Mouse (Mus musculus): Measurements from ENCODE around the gene Als2.

Gene Als2

DNA sequence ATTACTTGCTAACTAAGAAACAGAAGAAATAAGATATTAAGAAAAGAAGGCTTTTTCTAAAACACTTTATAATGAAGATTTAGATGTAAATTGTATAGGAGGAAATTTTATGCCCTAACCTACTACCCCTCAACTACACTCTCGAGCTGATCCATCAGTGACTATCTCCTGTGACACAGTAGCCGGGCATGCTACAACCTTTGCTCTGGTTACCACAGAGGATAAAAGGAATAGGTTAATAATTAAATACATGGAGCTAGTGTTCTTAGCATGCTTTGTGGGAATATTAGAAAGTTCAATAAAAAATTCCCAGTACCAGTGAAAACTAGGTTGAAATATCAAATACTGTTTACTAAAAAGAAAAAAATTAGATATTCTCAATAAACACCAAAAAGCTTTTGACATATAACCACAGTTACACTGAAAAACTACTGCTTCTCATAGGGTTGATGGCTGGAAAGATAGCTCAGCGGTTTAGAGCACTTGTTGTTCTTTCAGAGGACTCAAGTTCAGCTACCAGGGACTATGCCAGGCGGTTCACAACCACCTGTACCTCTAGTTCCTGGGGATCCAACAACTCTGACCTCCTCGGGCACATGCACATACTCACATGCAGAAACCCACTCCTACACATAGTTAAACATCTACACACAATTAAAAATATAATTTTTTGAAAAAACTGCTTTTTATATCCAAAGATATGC, 24.8 kb downstream of the Als2 start:
- no peak for DNase-seq (ENCODE audit: extremely low read depth, insufficient read length, low spot score)

DNA sequence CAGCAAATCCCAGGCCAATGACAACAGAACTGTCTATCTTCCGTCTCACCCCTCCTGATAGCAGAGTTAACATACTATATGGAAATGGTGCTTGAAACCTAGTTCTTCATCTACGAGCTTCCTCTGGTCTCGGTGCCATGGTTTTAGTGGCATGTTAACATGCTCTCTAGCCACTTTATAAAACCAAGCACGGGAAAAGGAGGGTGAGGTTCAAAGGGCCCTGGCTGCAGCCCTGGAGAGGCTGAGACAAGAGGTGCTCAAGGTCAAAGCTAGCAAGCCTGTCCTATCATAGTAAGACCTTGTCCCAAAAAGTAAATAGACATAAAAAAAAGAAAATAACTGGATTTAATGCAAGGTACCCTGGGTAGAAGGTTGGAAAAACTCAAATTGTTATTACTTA, 25.4 kb downstream of the Als2 start:
- no peak for DNase-seq (ENCODE audit: extremely low read depth, insufficient read length, low spot score)

DNA sequence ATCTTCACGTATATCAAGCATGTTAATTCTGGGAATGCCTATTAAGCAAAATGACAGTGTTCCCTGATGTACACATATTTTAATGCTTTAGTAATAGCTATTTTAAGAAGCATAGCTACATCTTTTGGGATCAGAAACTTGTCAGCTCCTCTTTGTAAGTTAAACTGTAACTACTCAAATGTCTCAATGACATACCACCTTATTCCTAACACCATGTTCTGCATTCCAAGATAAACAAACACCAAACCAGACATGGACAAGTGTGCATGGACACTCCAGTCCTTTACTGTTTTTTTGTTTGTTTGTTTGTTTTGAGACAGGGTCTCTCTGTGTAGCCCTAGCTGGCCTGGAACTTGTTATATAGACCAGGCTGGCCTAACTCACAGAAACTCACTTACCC, 28.7 kb downstream of the Als2 start:
- DNase-seq (ENCODE audit: extremely low read depth, insufficient read length, low spot score) = no peak

DNA sequence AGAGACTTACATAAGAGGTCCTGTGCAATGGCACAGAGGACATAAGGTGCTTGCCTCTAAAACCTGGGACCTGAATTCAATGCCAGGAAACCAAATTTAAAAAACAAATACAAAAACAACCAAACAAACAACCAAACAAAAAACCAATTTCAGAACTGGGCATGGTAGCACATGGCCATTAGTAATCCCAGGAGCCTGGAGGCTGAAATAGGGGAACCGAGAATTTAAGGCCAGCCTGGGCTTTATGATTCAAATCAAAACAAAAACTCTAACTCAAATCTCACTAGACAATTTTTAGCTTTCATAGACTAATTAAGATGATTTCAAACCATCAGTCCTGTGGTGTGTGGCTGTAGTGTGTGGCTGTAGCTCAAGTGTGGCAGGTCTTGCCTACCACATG, 32.5 kb downstream of the Als2 start:
- no peak for DNase-seq (ENCODE audit: extremely low read depth, insufficient read length, low spot score)

DNA sequence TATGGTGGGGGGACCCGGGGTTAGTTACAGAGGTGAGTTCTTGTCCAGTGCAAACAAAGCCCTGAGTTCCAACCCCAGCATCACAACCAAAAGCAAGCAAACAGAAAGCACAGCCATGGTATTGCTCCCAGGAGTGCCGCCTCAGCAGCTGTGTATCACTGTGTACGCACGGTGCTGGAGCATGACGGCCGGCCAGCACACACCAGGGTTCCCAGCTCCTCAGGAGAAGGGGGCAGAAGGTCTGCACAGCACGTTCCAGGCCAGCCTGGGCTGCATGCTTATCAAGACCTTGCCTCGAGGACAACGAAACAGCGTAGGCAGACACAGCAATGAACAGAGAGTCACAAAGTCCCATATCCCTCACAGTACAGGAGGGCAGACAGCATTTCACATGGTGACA, 34.7 kb downstream of the Als2 start:
- DNase-seq (ENCODE audit: extremely low read depth, insufficient read length, low spot score) = no peak

DNA sequence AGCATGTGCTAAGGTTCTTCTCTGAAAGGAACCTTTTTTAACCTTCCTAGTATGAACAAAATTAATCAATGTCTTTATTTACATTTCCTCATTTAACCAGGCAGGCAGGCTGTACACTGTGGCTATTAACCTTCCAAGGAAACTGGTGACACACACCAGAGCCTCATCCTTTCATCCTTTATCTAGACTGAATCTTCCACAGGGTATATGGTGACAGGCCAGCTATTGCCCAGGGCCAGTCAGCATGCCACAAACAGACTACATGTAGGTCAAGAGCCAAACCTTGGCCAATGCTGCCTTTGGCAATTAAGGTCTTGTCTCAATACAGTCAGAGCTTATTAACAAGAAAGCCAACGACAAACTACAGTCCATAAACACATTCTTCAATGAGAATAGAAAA, 35.5 kb downstream of the Als2 start:
- DNase-seq (ENCODE audit: extremely low read depth, insufficient read length, low spot score) = no peak

DNA sequence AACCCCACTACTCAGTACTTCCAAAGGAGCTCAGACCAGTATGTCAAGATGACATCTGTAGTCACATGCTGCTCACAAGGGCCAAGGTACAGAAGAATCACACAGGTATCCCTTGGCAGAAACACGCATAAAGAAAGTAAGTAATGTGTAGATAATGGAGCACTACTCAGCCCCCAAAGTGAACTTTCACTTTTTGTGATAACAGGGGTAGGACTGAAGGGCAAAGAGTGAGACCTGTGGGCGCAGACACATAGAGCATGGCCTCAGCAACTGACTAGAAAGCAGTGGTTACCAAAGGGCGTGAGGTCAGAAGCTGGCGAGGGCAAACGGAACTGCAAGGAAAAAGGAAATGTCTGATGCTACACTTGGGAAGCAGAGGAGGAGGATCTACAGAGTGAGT, 36.1 kb downstream of the Als2 start:
- DNase-seq (ENCODE audit: extremely low read depth, insufficient read length, low spot score) = no peak

DNA sequence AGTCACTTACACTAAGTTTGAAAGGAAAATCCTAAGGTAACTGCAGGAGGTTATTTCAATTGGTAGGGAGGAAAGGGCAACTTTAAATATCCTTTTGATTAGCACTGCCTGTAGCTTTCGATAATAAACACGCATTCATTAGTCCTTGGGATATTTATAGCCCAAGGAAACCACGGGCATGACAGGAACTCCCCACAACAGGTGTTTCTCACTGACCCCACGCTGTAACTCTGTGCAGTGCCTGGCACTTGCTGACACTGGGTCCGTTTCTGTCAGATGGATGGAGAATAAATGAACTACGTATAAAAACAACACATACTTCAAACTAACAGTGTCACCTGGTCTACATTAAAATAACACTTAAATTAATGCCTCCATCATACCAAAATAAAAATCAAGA, 42.1 kb downstream of the Als2 start:
- DNase-seq (ENCODE audit: extremely low read depth, insufficient read length, low spot score) = no peak

DNA sequence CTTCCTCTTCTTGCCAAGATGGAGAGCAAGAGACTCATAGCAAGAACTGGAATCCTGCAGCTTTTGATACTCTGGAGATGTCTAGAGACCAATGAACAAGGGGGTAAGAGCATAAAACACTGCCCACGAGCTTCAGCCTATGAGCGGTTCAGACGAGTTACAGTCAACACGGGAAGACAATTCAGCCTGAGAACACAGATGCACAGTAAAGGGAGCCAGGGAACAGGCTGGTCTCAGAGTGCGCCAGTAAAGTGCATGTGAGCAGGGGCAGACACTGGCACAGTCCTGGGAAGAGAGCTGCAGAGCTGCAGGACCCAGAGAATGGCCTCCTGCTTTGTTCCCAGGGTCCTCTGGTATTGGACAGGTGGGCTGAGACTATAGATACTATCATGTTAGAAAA, 49.2 kb downstream of the Als2 start:
- no peak for DNase-seq (ENCODE audit: extremely low read depth, insufficient read length, low spot score)

DNA sequence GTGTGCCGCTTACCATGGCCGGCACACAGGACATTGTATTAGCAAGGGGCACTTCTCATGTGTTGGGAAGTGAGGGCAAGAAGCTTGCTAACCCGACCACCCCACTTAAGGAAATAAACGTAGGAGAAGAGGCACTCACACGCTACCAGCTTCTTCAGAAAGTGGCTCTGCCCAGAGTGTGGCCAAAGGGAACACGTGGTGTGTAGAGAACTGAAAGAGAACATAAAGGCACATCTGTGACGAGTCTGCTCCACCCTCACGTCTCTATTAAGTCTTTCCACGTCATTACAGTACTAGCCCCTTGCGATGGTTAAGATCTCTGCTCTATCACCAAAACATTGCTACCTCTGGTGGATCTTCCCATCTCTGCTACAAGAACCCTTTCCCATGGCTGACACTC, 50.7 kb downstream of the Als2 start:
- DNase-seq (ENCODE audit: extremely low read depth, insufficient read length, low spot score) = no peak

DNA sequence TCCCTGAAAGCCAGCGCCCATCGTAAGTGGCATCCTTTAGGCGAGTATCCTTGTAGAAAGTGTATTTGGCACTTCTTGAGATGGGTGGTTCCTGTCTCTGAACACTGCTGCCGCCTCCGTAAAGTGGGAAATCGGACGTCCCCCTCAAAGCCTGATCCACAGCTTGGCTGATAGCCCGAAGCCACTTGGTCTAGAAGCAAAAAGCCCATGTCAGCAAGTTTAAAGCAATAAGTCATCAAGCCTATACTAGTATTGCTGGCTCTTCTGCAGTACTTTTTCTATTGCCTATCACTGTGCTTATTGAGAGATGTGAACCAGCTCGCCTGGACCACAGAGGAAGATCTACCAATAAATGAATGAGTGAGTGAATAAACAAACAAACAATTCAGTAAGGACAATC, 51.6 kb downstream of the Als2 start:
- no peak for DNase-seq (ENCODE audit: extremely low read depth, insufficient read length, low spot score)

DNA sequence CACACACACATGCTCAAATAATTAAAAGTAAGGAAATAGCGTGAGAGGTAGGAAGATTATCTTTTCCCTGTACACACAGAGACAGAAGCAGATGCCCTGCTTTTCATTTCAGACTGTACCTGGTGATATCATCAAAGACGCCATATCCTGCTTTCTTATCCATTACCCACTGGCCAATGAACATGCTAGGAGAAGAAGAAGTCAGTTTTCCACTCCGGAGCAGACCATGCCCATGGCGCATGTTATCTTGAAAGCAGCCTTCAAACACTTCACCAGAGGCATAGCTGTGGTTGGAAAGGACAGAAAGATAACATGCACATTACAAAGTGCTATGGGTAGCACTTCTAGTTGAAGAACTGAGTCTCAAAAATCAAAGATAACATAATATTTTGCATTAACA, 54.0 kb downstream of the Als2 start:
- DNase-seq (ENCODE audit: extremely low read depth, insufficient read length, low spot score) = no peak

DNA sequence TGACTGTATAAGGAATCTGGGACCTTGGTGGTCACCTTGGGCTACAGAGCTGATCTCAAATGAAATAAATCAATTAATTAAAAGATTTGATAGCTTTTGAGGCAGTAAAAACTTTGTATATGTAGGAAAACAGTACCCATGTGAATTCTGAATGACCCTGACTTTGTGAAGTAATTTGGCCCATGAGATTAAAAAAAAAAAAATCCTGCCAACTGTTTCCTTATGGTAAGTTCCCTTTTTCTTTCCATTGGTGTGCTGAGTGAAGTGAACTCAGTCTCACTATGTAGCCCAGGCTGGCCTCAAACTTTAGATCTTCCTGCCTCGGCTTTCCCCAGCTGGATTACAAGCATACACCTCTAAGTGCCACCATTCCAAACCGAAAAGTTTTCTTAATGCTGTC, 54.7 kb downstream of the Als2 start:
- no peak for DNase-seq (ENCODE audit: extremely low read depth, insufficient read length, low spot score)

DNA sequence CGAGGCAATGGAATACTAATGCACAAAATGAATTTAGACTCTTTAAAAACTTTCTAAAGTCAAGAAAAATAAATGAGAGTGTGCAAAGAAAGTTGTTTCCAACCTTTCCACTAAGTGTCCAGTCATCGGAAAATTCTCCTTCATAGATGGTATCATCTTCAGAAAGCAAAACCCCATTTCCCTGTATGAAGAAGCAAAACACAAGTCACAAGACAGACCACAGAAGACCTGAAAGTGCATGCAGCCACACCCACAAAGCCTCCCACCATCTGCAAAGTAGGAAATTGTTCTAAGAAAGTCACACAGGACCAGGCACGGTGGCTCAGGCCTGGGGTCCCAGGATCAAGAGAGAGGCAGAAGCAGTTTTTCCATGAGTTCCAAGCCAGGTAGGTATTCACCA, 57.0 kb downstream of the Als2 start:
- DNase-seq (ENCODE audit: extremely low read depth, insufficient read length, low spot score) = no peak

DNA sequence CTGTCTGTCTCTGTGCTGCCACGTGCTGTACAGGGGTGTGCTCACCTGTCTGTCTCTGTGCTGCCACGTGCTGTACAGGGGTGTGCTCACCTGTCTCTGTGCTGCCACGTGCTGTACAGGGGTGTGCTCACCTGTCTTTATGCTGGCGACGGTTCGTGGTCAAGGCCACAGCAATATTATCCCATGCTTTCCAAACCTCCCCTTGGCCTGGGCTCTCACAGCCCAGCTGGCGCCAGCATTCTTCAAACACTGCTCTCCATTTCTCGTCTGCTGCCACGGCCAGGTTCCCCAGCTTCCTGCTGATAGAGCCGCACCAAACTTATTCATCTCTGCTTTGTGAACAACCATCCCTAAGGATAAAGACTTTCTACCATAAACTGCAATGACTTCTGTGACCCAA, 58.6 kb downstream of the Als2 start:
- DNase-seq (ENCODE audit: extremely low read depth, insufficient read length, low spot score) = no peak

DNA sequence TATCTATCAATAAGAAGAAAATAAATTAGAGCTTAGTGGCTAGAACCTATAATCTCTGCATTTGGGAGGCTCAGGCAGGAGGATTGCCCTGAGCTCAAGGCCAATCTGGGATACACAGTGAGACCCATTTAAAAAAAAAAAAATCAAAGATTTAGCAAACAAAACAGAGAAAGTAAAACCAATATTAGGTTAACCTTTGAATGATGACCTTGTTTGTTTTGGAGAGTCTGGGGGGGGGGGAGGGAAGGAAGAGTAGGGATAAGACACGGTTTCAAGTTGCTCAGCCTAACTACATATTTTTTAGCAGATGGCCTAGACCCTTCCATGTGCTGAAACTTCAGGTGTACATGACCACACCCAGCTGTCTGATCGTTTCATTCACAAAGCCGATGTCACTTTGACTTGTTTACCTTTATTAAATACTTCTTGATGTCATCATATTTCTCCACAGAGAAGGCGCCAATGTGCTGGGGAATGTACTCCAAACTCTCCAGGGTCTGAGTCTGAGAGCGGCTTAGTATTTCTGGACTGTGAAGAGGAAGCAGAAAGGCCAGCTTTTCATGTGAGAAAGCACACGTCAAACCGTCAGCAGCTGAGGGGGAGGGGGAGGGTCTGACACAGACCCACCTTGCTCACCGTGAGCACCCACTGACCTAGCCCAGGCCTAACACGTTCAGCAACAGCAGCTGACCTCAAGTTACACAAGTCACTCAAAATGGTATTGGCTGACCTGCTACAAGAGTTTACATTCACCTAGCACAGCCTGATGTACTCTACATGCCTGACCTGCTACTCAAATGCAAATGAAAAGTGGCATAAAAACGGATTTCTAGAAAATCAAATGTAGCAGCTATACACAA, 62.3 kb downstream of the Als2 start:
- no peak for DNase-seq (ENCODE audit: extremely low read depth, insufficient read length, low spot score)

DNA sequence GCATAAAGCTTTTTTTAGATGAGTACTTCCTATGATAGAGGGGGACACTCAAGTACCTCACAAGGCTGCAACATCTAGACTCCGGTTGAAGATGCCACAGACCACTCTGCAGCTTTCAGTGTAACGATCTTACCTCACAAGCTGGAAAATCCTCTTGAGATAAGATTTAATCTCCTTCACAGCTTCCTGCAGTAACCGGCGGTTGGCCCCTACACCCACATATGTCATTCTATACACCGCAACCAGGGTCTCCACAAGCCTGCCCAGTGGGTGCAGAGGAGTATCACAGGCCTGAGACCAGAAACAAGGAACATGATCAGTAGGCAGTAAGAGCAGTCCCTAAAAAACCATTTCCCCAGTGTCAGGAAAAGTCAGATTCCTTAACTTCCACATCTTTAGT, 64.0 kb downstream of the Als2 start:
- no peak for DNase-seq (ENCODE audit: extremely low read depth, insufficient read length, low spot score)

DNA sequence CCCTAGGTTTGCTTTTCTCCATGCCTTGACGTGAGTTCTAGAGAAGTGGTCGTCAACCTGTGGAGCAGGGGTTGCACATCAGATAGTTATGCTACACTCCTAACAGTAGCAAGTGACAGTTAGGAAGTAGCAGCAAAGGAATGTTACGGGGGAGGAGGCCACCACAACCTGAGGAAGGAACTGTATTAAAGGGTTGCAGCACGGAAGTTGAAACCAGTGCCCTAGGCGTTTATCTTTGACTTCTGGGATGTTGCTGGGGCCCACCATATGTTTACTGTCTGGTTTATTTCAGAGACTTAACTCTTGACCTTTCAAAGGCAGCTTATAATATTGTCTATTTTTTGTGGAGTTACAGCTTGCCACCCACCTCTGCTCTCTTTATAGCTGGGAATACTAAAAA, 65.2 kb downstream of the Als2 start:
- no peak for DNase-seq (ENCODE audit: extremely low read depth, insufficient read length, low spot score)

DNA sequence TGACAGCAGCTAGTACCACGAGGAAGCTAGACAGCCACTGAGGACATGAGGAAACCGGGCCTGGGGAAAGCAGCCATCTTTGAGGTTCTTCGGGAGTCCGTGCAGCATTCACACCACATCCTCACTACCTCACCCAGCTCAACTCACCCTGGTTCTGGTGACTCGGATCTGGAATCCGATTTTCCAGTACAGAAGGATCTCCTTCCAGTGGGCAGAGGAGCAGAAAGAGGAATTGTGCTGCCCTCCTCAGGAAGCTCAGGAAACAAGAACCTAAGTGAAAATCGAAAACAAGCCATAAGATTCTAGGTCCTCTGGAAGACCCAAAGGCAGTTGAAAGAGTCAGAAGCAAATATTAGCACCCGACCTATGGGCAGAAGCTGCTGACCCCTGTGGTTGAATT, 66.7 kb downstream of the Als2 start:
- no peak for DNase-seq (ENCODE audit: extremely low read depth, insufficient read length, low spot score)

DNA sequence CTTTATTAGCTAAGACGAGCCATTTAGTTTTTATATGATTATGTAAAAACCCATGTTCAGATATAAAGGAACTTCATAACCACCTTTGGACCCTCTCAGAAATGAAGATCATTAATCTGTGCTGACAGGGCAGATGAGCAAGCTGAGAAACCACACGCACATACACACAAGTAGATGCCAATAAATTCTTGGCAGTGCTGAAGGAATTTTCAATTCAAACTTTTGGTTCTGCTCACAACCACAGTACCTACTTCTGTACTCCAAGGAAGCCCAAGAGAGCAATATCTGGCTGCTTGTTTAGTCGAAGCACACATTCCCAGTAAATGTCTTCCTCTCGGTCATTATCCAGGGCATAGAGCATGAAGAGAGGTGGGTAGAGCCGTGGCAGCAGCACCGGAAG, 67.4 kb downstream of the Als2 start:
- no peak for DNase-seq (ENCODE audit: extremely low read depth, insufficient read length, low spot score)

DNA sequence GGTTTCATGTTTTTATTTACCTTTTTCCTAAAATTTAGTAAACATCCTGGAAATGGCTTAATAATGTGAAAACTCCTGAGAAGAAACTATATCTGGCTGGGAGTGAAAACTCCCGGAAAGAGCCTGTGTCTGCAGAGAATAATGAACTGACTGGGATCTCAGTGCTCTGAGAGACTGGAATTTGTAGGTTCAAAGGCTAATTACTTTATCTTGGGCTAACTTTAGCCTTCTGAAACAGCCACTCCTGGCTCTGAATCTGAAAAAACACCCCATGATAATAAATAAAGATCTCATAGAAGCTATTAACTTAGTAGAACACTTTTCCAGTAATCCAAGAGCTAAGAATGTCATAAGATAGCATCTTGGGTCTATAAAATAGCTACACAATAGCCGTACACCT, 68.5 kb downstream of the Als2 start:
- no peak for DNase-seq (ENCODE audit: extremely low read depth, insufficient read length, low spot score)

DNA sequence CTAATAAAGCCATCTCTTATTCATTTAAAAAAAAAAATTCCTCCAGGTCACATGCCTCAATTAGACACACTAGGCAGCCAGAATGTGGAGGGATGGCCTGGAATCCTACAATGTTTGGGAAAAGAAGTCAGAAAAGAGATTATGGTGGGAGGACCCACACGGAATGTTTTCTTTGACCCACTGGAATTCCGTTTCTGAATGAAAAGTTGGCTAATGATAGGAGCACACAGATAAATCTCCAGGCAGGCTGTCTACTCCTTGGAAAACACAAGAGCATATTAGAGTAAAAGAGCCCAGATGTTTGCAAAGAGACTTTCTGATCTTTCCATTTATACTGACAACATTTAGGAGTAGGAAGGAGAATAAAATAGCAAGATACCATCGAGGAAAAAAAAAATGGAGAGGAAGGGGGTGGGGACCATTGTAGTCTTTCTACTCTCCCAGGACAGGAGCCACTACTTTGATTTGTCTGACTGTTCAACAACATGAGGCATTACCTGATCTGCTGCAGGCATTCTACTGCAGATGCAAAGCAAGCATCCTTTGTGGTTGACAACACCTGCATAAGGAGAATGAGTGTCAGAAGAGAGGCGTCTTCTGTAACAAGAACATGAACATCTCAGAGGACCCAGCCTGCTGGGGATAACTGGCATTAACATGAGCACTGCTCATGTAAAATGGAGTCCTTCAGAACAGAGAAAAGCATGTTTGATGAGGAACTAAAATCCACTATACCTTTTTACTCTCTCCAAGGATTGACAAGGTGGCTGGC, 69.2 kb downstream of the Als2 start:
- no peak for DNase-seq (ENCODE audit: extremely low read depth, insufficient read length, low spot score)

All from 3134 (cell line).